Mouse (Mus musculus) midbrain, embryonic 13.5 days (tissue): ENCODE measurements at regions not wholly inside any gene's neighbourhood (a gene's known extent, or its start where the extent isn't known, plus 50 kb on each side); places are given as distances from the start of the nearest gene placed in this dataset.

ENCODE experiments used
- ATAC-seq: fragments of 200-750 bp; cut with Nextera tagmentation; 2 replicates; pipeline ENCODE4 v1.8.0; 2017; ENCODE audit warnings: mild to moderate bottlenecking, moderate TSS enrichment, moderate library complexity
- H3K27ac ChIP-seq: fragments of 300-500 bp; sonication (generic); 2 replicates; pipeline ENCODE4 v1.5.1; 2015; ENCODE audit warnings: inconsistent platforms, mild to moderate bottlenecking, moderate library complexity
- H3K27me3 ChIP-seq: fragments of 300-500 bp; sonication (generic); 2 replicates; pipeline ENCODE4 v1.6.1; 2015; ENCODE audit warnings: mild to moderate bottlenecking, inconsistent platforms
- H3K36me3 ChIP-seq: fragments of 300-500 bp; sonication (generic); 2 replicates; pipeline ENCODE4 v1.6.1; 2015; ENCODE audit warnings: mild to moderate bottlenecking, inconsistent platforms
- H3K4me1 ChIP-seq: fragments of 300-500 bp; sonication (generic); replicated peaks from 2 replicates; pipeline ENCODE4 v1.6.1; 2015; ENCODE audit warnings: inconsistent platforms
- H3K4me2 ChIP-seq: fragments of 300-500 bp; sonication (generic); replicated peaks from 2 replicates; pipeline ENCODE4 v1.6.1; 2015; ENCODE audit warnings: moderate library complexity, mild to moderate bottlenecking, inconsistent platforms
- H3K4me3 ChIP-seq: fragments of 300-500 bp; sonication (generic); replicated peaks from 2 replicates; pipeline ENCODE4 v1.5.1; 2015; ENCODE audit warnings: mild to moderate bottlenecking, inconsistent platforms
- H3K9ac ChIP-seq: fragments of 300-500 bp; sonication (generic); replicated peaks from 2 replicates; pipeline ENCODE4 v1.6.1; 2015; ENCODE audit warnings: mild to moderate bottlenecking, inconsistent platforms
- H3K9me3 ChIP-seq: fragments of 300-500 bp; sonication (generic); 2 replicates; pipeline ENCODE4 v1.6.1; 2016; ENCODE audit warnings: mild to moderate bottlenecking, inconsistent platforms
- WGBS: fragments of 180-500 bp; shearing (Covaris S2); methylation state at CpG from one replicate; pipeline ENCODE4 v1.1.7; 2015; 5-methylcytosine and 5-hydroxymethylcytosine counted together

DNA sequence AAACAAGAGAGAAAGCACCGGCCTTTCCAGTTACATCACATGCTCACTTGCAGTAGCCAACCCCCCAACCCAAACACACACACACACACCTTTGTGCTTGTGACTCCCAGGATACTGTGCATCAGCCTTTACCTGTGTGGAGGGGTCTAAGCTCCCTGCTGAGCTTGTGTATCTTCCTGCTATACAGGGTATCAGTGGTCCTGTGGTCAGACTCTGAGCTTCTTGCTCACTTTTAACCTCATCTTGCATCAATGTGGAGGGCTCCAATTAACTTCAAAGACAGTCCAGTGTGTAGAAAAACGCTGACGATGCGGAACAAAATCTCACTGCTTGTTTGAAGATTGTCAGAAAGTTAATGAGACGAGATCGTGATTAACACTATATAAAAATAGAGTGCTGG lies 71.4 kb upstream of the Gypa start:
- 89% methylated on average over 6 of the region's 6 CpGs for WGBS
- H3K36me3 ChIP-seq: no peaks in the 10 kb centered on the region

DNA sequence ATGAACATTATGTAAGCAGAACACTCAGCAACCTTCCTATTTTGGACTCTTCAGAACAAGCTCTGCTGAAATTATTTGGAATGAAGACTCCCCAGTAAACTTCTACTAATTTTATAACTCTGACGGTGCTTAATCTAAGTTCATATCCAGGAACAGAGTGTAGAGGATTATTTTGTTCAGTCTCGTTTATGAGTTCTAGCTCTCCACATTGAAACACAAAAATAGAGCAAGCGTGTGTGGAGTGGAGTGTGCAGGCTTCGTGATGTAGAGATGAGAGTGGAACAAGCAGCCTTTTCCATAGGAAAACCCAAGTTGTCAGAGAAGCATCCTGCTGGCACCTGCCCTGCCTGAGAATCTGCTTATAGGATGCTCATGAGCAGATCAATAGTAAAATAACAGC lies 77.5 kb upstream of the Gypa start:
- Histone ChIP-seq H3K9ac (no peak overlapping the region), H3K27me3 (no peaks in the 10 kb centered on the region), H3K27ac (no peak overlapping the region), H3K9me3 (no peaks in the 10 kb centered on the region), H3K36me3 (no peaks in the 10 kb centered on the region), H3K4me3 (no peak overlapping the region), H3K4me1 (no peaks in the 10 kb centered on the region), H3K4me2 (no peak overlapping the region)
- 91% methylated on average over 4 of the region's 4 CpGs for WGBS
- no peak for ATAC-seq

More for the DNA sequence above, 71.4 kb upstream of the Gypa start:
- Histone ChIP-seq H3K27ac (no peak overlapping the region), H3K27me3 (no peaks in the 10 kb centered on the region), H3K4me1 (no peaks in the 10 kb centered on the region), H3K4me3 (no peak overlapping the region), H3K9ac (no peak overlapping the region), H3K4me2 (no peak overlapping the region), H3K9me3 (no peaks in the 10 kb centered on the region)
- no peak for ATAC-seq

DNA sequence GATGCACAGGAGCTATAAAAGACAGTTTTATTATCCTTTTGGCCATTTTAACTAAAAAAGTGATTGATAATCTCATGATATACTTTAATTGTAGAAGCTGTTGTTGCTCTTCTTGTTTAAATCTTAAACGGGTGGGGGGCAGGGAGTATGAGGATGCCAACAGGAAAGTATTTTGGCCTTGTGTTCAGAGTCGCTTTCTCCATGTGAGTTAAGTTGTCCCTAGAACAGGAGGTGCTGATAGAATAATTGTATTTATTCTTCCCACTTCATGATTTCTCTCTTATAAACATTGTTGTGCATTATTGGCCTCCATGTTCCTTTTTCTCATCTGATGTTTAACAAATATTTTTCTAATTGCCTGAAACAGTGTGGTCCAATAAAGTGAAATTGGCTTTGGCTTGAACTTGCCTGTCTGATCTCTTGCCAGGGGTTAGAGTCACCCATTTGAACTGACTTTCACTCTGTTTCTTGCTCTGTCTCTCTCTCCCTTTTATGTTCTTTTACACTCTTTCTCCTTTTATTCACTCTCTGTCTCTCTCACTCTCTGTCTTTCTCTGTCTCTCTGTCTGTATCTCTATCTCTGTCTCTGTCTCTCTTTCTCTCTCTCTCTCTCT lies 93.9 kb upstream of the Gypa start:
- Histone ChIP-seq H3K4me2 (no peak overlapping the region), H3K4me1 (no peaks in the 10 kb centered on the region), H3K36me3 (no peaks in the 10 kb centered on the region), H3K27me3 (no peaks in the 10 kb centered on the region), H3K4me3 (no peak overlapping the region), H3K9me3 (no peaks in the 10 kb centered on the region), H3K27ac (no peak overlapping the region), H3K9ac (no peak overlapping the region)
- WGBS: 89% methylated on average over 2 of the region's 2 CpGs
- ATAC-seq: no peak

DNA sequence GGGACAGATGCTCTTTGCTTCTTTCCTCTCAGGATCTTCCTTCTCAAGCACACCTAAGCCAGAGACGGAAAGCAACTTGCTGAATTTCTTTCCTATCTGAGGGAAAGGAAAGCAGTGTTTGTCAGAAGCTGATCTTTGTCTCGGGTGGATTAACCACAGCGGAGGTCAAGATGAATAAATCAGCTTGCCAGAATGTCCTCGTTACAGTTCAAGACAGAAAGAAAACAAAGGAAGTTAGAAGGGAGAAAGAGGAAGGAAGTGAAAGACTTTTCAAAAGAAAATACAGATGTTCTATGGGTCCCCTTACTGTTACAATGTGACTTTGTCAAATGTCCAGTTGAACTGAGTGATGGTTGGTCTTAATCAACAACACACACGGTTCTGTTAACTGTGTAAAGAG lies 98.6 kb upstream of the Gypa start:
- no peak overlapping the region for H3K27ac ChIP-seq
- no peak overlapping the region for H3K9ac ChIP-seq
- no peaks in the 10 kb centered on the region for H3K9me3 ChIP-seq
- WGBS: 57% methylated on average over 5 of the region's 5 CpGs
- no peaks in the 10 kb centered on the region for H3K4me1 ChIP-seq
- no peak overlapping the region for H3K4me3 ChIP-seq
- no peak overlapping the region for H3K4me2 ChIP-seq
- no peak for ATAC-seq
- no peaks in the 10 kb centered on the region for H3K36me3 ChIP-seq
- H3K27me3 ChIP-seq: no peaks in the 10 kb centered on the region

DNA sequence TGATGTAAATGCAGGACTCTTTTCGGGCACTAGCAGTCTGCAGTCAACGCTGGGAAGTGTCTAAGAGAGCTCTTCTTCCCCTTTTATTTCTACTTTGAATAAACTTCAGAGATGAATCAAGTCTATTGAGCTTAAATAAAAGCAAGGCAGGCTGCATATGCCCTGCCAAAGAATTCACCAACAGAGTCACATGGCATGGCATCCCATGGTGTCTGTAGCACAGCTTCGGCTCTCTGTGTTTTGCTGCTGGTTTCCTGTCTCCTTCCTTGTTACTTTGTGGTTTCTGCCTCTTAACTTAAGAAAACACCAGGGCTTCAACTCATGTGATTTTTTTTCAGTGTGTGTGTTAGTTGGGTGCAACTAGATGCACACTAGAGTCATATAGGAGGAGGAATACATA lies 100.5 kb upstream of the Gypa start:
- H3K36me3 ChIP-seq: no peaks in the 10 kb centered on the region
- no peaks in the 10 kb centered on the region for H3K9me3 ChIP-seq
- no peak overlapping the region for H3K9ac ChIP-seq
- H3K4me2 ChIP-seq: no peak overlapping the region
- H3K4me1 ChIP-seq: no peaks in the 10 kb centered on the region
- H3K27ac ChIP-seq: no peak overlapping the region
- no peak overlapping the region for H3K4me3 ChIP-seq
- no peak for ATAC-seq
- 72% methylated on average over 3 of the region's 3 CpGs for WGBS
- no peaks in the 10 kb centered on the region for H3K27me3 ChIP-seq

- WGBS: 92% methylated on average over 2 of the region's 2 CpGs
- ATAC-seq: no peak
- Histone ChIP-seq H3K4me2 (no peak overlapping the region), H3K27ac (no peak overlapping the region), H3K4me1 (no peaks in the 10 kb centered on the region), H3K4me3 (no peak overlapping the region), H3K36me3 (no peaks in the 10 kb centered on the region), H3K27me3 (no peaks in the 10 kb centered on the region), H3K9me3 (no peaks in the 10 kb centered on the region), H3K9ac (no peak overlapping the region)
Measured at GRCm38 (mm10) chr8:80369221-80369620, 124.4 kb upstream of the Gypa start.

- Histone ChIP-seq H3K27me3 (no peaks in the 10 kb centered on the region), H3K9ac (no peak overlapping the region), H3K4me3 (no peak overlapping the region), H3K4me2 (no peak overlapping the region), H3K9me3 (no peaks in the 10 kb centered on the region), H3K27ac (no peak overlapping the region), H3K36me3 (no peaks in the 10 kb centered on the region), H3K4me1 (no peaks in the 10 kb centered on the region)
- no peak for ATAC-seq
- 86% methylated on average over 7 of the region's 7 CpGs for WGBS
Measured at GRCm38 (mm10) chr8:80364059-80364458, 129.5 kb upstream of the Gypa start.

DNA sequence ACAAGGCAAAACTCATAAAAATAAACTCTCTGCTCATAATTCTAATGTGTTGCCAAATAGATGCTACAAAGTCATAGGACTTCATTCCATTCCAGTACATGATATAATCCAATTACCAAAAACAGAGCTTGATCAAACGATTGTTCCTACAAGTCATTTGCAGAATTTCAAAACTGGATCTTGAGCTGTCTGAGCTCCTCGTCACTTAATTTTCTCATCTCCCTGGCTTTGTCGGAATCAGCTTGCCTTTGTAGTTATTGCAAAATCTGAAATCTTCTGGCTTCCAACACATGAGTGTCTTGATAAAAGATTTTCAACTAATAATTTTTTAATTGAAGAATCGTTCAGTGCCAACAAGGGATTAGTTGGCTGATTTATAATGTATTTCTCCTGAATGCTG lies 150.3 kb upstream of the Gypa start:
- Histone ChIP-seq H3K4me2 (no peak overlapping the region), H3K4me3 (no peak overlapping the region), H3K27me3 (no peaks in the 10 kb centered on the region), H3K4me1 (no peaks in the 10 kb centered on the region), H3K36me3 (no peaks in the 10 kb centered on the region), H3K9me3 (no peaks in the 10 kb centered on the region), H3K9ac (no peak overlapping the region), H3K27ac (no peak overlapping the region)
- 89% methylated on average over 4 of the region's 4 CpGs for WGBS
- no peak for ATAC-seq

DNA sequence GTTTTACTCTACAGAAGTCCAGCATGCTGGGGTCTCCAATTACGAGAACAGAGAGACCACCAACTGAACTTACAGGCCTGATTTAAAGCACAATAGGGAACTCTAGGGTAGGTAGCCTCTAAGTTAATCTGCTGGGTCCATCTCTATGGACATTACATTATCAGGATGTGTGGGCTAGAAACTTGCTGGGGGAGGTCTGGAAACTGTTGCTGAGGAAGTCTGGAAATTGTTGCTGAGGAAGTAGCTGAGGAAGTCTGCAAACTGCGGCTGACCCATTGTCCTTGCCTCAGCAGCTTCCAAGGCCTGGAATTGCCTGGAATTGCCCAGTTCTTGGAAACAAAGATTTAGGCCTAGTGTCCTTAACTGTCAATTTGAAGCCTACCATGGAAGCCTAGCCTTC lies 155.7 kb upstream of the Gypa start:
- Histone ChIP-seq H3K9me3 (no peaks in the 10 kb centered on the region), H3K36me3 (no peaks in the 10 kb centered on the region), H3K9ac (no peak overlapping the region), H3K4me1 (no peaks in the 10 kb centered on the region), H3K27me3 (no peaks in the 10 kb centered on the region), H3K4me3 (no peak overlapping the region), H3K4me2 (no peak overlapping the region), H3K27ac (no peak overlapping the region)
- 86% methylated on average over 2 of the region's 2 CpGs for WGBS
- ATAC-seq: no peak

DNA sequence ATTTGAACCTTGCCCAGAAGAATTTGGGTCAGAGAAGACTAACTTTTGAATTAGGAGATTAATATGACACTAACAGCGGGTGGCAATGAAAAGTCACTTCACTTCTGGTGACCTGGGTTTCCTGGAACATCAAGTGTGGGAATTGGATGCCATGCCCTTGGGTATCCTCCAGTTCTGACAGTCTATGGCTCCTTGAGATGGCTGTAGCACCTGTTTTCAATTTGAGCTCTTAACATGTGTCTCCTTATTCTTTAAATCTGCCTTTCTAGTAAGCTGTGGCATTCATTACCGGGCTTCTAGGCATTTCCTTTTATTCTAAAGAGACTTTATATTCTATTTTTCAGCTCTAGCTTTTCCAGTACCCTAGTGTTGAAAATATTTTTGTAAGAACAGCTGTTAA lies 164.9 kb upstream of the Gypa start:
- Histone ChIP-seq H3K27ac (no peak overlapping the region), H3K4me1 (no peaks in the 10 kb centered on the region), H3K9me3 (no peaks in the 10 kb centered on the region), H3K4me3 (no peak overlapping the region), H3K27me3 (no peaks in the 10 kb centered on the region), H3K9ac (no peak overlapping the region), H3K36me3 (no peaks in the 10 kb centered on the region), H3K4me2 (no peak overlapping the region)
- no peak for ATAC-seq
- 83% methylated on average over 2 of the region's 2 CpGs for WGBS

- ATAC-seq: no peak
- Histone ChIP-seq H3K27ac (no peak overlapping the region), H3K9ac (no peak overlapping the region), H3K4me1 (no peaks in the 10 kb centered on the region), H3K36me3 (no peaks in the 10 kb centered on the region), H3K9me3 (no peaks in the 10 kb centered on the region), H3K4me2 (no peak overlapping the region), H3K27me3 (no peaks in the 10 kb centered on the region), H3K4me3 (no peak overlapping the region)
- 98% methylated on average over 3 of the region's 3 CpGs for WGBS
Measured at GRCm38 (mm10) chr8:80325859-80326258, 167.7 kb upstream of the Gypa start.

- Histone ChIP-seq H3K27ac (no peak overlapping the region), H3K9me3 (no peaks in the 10 kb centered on the region), H3K4me2 (no peak overlapping the region), H3K4me1 (no peaks in the 10 kb centered on the region), H3K27me3 (no peaks in the 10 kb centered on the region), H3K36me3 (no peaks in the 10 kb centered on the region), H3K4me3 (no peak overlapping the region), H3K9ac (no peak overlapping the region)
- no peak for ATAC-seq
- WGBS: 78% methylated on average over 4 of the region's 4 CpGs
Measured at GRCm38 (mm10) chr8:80325132-80325531, 168.4 kb upstream of the Gypa start.

GRCm38 (mm10) chr8:80318231-80318870 lies 175.2 kb upstream of the Gypa start:
- H3K27ac ChIP-seq: no peak overlapping the region
- WGBS: 55% methylated on average over 6 of the region's 6 CpGs

More at GRCm38 (mm10) chr8:80318231-80318870, 175.2 kb upstream of the Gypa start:
- Histone ChIP-seq H3K4me3 (no peak overlapping the region), H3K9me3 (no peaks in the 10 kb centered on the region), H3K36me3 (no peaks in the 10 kb centered on the region), H3K27me3 (peaks cover 16% of the 10 kb centered on the region), H3K4me1 (peaks cover 23% of the 10 kb centered on the region), H3K4me2 (no peak overlapping the region), H3K9ac (no peak overlapping the region)
- ATAC-seq: no peak
